Mouse (Mus musculus) R1 (cell line): ENCODE measurements around the gene Cplx2.

Experiments used
- DNase-seq: peaks from one replicate; pipeline ENCODE4 v3.0.0-alpha.2; 2018; ENCODE audit warnings: low read depth, low spot score

Gene Cplx2

DNA sequence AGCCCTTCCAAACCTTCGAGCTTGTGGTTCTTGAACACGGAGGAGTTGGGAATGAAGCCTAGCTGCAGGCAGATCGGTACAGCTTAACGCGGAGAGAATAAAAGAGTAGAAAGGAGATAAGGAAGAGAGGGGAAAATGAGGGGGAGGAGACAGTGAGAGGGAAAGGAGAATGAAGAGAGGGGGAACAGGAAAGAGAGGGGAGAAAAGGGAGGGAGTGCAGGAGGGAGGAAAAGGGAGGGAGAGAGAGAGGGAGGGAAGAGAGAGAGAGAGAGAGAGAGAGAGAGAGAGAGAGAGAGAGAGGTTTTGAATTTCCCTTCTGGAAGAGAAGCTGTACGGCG is at the start of gene Cplx2:
Gene Cplx2, plus strand, starts transcription at position 301 of the 338 bp plus-strand sequence.
- DNase-seq, result no peak

DNA sequence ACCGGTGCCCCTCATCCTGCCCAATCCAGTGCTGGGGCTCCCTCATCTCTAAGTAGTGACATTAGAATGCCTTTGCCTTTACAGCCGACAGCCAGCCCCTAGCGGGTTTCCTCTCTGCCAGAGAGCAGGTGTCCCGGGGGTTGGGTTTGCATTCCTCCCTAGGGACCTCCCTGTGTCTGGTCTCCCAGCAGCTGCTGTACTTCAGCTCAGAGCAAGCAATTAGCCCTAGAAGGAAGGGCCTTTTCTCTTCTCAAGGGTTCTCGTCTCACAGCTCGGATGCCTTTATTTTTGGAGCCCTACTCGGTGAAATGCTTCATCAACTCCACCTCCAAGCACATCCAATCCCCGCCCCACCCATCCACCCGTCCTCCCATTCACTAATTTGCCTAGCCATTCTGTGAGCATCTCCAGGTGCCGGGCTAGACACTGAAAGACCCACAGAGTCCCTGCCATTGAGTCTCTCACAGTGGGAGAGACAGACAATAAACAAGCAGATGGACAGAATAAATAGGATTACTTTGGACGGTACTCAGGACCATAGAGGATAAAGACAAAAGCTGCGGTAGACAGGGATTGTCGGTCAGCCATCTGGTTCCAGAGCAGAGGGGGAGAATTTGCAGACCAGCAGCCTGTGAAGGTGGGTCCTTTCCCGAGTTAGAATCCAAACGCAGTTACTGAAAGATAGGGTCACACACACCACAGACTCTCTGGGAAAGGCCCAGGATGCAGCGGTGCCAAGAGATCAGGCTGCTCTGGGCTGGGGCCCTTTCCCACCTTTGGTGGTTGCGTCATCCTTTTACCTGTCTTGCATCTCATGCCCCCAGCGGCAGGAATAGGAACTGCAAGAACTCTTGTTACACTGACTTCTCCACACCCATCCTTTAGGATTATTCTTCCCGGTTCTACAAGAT is 48.5 kb upstream of the Cplx2 start:
- DNase-seq, result peak; percentile 84

DNA sequence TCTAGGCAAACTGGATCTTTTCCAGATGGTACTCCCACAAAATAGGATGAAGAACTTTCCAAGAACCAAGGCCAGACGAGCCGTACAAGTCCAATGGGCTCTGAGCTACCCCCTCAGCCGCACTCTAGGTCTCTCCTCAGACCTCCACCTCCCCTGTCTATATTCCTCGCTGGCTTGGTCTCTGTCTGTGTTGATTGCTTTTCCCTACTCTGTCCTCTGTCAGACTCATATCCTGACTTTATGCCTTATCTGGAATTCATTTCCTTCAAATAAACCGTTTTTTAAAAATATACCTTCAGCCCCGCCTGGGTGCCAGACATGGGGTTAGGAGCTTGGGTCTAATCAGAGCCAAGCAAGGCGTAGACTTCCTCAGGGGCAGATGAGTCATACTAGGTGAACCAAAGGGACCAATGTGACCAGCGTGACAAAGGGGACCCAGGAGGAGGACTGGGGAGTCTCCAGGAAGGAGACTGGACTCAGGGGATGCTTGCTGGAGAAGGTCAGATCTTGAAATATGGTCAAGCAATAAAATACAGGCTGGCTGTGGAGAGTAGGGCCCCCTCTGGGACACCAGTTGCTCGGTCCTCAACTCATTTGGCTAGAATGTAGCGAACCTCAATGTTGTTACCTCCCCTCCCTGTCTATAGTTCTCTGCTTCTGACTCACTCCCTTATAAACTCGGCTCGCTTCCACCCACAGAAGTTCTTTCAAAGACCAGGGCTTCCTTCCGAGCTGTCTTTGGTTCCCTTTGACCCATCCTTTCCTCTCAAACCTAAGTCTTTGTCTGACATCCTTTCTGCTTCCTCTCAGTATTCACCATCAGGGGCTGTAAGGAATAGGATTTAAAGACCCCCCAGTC is 47.6 kb upstream of the Cplx2 start:
- no peak for DNase-seq

DNA sequence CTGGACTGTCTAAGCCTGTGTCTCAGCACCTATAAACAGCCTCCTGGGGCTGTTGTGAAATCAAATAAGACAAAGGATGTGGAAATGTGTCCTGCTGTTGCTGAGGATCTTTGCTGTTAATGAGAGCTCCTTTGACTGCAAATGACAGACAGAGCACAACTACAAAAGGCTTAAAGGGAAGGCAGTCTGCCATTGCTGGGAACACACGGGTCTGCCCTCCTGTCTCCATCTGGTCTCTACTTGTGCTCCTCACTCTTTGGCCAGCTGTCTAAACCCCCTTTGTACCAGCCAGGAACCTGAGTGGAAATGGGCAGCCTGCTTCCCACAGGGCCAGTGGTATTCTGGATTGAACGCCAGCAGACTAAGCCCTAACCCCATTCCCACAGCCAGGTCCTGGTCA is 47.0 kb upstream of the Cplx2 start:
- no peak for DNase-seq

DNA sequence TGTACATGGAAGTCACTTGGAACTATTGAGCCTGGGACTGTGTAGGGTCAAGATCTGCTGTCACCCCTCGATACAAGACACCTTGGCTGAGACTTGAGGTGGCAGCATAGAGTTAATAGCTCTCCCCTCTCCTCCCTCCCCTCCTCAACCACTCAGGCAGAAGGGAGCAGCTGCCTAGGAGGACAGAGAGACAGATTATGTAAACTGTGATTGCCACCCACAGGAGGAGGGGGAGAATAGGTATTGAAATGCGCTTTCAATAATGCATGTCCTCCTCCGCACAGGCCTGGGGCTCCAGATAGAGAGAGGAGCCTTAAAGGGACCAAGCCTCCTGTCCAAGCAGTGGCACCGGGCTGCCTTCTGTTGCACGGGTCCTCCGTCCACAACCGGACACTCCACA is 45.3 kb upstream of the Cplx2 start:
- DNase-seq, result no peak

DNA sequence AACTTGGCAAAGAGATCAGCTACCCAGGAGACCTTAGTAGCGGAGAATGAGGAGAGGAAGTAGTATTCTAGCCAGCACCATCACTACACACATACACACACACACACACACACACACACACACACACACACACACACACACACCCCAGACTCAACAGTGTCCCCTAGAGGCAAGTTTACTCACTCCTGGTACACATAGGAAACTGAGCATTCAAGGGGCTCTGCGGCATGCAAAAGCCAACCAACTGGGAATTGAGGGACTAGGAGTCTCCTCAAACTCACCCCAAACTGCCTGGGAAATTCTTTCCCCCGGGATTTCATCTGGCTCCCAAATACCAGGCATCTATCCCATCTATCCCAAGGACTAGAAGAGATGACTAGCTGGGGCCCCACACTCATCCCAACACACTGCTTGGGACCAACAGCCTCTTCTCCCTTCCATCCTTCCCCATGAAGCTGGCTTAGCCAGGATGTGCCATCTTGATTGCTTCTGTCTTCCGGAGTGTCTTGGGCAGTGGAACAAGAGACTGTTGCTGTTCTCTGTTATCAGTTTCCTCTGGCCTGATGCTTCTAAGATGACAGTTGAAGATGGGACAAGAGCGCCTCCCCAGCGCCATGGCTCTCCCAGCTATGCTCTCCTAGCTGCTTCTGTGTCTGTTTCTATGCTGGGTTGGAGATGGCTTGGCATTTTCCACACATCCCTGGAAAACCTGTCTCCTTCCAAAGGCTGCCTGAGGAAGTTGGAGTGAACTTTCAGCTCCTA is 44.3 kb upstream of the Cplx2 start:
- no peak for DNase-seq

DNA sequence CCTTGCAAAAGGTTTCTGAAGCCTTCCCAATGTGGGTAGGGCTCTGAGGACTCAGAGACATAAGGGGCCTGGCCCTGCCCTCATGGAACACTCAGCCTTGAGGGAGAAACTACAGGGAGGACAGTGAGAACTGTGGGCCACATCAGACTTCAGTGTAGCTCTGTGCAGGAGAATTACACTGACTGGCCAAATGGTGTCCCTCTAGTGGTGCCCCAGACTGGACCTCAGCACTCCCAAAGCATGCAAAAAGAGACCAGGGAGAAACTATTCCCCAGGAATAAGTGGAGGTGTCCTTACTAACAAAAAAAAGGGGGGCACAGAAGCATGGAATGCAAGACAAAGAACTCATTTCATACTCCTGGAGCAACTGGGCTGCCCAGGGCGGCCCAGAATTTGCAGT is 43.1 kb upstream of the Cplx2 start:
- no peak for DNase-seq

DNA sequence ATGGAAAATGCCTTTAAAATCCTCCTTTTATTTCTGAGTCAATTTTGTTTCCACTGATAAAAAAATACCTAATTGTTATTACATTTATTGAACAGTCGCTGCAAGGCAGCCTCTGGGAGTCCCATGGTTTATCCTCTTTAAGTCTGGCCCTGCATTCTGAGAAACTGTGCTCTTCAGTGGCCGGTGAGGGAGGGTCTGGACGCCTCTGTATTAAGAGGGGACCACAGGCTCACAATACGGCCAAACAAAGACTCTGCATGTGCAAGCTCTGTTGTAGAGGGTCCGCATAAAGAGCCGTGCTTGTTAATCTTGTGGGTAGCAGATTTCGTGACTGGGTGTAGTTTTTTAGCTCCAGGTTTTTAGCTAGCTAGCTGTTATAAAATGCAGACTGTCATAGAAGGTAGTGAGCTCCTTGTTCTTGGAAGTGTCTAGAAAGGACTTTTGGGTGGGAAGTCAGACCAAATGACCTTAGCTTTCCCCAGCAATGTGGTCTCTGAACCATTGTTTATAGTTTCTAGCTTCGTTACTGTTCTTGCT is 42.1 kb upstream of the Cplx2 start:
- no peak for DNase-seq

DNA sequence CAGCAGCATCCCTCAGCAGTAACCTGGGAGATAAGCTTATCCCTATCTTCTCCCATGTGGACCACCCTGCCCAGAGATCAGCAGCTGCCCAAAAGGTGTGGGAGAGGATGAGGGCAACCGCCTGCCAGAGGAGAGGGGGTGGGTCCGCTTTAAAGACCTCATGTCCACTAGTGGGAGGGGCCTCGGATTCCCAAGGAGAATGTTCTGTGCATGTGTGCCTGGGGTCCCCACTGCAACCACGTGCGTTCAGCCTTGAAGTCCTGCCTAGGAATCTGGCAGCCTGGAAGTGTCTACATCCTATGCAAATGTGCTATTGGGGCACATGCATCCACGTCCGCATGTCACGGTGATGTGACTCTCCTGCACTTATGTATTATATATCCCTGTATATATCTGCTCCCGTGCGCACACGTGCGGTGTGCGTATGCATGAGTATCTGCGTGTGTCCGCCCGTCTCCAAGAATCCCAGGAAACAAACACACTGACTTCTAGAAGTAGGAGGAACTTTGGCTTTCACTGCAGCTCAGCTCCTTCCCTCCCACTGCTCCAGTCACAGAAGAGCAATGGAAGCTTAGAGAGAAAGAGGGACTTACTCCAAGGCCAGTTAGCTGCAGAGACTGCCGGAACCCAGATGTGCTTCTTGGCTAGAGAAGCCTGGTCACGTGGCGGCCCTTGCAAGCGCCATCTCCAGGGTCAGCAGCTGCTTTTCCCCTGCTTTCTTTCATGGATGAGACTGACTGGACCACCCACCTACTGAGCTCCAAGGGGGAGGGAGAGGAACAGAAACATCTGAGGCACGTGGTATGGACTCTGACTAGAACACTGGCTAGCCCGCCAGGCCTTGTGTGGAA is 39.1 kb upstream of the Cplx2 start:
- DNase-seq, result peak; percentile 24

DNA sequence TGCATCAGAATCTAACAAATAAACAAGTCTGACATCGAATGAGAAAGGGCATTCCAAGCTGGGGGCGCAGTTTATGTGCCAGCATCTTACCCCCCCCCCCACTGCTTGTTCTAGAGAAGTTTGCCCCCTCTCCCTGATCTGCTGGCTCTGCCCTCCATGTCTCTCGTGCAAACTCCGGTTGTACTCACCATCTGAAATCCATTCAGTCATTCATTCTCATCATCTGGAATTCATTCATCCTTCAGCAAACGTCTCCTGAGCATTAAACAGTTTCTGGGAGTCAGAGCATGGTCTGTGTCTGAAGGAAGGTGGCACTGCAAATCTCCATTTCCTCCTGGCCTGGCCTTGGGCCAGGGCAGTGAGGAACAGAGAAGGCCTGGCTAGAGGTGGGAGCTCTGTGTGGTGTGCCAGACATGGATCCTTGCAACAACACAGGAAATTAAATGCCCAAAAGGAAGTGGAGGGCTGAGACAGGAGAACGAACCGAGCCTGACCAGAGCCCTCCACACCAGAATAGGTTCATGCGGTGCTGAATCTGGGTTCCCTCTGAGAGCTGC is 38.1 kb upstream of the Cplx2 start:
- DNase-seq, result no peak

DNA sequence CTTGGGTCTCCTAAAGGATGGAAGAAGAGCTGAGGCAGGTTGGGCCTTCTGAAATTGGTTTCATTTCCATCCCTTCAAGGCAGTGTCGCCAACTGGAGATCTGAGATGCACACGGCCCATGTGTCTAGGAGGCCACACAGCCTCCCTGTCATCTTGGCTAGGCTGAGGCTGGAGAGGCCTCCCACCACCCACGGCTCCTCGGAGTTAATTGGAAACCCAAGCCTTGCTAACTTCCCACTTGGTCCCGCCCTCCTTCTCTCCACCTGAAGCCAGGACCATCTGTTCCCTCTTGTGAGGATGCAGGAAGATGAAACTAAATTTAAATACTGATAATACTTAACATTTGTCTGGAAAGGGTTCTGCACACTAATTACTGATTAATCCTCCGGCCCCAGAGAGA is 34.1 kb upstream of the Cplx2 start:
- DNase-seq, result no peak

DNA sequence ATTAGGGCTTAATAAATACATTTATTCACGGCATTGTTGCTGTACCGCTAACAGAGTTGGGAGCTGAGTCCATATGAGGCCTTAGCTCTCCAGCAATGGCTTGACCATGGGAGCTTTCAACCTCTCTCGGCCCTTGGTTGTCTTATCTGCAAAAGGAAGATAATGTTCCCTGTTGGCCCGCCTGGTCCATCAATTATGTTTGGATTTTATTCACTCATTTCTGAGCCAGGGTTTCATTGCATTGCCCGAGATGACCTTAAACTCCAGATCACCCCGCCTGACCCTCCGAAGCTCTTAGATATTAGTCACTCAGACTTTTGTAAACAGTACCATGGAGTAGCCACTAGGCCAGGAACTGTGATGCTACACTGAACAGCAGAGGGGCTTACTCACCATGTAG is 33.6 kb upstream of the Cplx2 start:
- DNase-seq, result no peak

DNA sequence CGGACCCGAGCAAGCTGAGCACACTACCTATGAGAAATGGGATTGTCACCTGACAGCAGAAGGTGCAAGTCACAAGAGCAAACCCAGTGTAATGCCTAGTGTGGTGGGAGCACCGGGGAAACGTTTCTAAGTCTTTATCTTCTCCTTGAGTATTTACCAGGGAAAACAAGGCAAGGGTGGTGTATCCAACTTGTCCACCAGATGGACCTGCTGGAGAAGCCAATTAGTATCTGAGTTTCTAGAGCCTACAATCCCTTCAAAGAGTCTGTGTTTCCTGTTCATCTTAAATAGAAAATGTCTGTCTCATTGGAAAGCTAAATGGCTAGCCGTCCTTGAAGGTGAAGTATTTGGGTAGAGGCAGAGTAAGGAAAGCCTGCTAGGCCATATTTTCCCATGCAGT is 32.3 kb upstream of the Cplx2 start:
- DNase-seq, result no peak

DNA sequence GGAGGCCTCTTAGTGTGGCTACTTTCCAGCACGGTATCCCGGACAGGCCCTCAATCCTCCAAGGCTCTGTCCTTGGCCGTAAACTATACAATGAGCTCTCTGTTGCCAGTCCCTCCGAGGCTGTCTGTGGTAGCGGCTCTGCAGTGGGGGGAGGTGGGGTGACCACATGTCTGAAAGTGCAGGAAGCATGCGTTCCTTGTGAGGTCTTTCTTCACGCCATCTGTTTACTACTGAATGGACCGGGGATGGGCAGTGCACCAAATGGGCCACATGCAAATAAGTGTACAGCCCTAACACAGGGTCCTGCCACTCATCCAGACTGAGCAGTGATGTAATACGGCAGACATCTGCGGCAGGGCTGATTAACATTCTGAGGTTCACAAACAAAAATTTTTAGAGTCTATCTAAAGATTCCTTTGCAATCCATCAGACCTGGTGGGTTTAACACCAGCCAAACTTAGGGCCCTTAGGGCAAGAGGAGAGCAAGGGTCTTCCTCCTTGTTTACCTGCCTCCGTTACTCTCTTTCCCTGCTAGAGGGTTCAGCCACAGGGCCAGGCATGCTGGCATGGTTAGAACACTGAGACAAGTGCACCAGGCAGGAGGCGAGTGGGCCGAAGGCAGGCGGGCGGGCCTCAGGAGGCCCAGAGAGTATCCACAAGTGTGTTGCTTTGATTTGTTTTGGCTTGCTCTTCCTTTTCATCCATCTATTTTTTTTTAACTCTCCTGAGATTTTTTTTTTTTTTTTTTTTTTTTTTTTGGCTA is 25.1 kb upstream of the Cplx2 start:
- DNase-seq, result no peak

DNA sequence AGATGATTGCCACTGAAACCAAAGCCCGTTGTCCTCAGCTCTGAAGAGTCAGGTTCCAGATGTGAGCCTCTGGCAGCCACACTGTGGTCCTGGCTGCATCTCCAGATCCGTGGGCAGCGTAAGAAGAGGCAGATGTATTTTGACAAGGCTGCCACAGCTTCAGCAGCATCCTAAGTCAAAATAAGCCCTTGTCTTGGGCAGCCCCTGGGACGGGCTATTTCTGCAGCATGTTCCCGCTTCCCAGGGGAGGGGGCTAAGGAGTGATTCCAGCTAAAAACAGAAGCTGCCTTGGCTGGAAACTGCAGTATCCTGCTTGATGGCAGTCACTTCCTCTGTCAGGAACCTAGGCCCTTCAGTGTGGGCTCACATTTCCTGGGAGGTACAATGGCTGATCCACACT is 23.1 kb upstream of the Cplx2 start:
- no peak for DNase-seq

DNA sequence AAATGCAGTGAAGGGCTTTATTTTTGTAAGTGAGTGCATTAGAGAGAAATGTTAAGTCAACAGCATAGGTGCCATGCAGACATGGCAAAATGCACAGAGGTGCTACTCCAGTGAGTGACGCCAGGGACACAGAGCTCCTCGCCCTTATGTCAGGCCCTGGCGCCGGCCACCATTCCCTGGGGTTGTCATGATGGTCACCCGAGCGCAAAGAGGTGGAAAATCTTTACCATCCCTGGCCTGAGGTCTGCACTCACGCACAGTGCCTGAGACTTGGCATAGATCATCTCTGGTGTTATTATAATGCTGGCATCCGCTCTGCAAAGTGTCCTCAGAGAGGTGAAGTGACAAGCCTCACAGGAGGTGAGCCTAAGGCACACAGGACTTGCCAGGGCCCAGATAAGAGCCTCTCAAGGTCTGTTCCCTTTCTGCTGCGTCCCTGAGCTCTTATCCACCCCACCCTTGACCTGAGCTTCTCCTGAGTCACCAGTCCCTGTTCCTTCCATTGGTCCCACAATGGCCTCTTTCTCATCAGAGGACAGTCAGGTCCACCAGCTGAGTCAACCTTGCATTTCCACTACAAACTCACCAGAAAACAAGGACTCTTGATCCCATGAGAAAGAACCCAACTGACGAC is 21.9 kb upstream of the Cplx2 start:
- no peak for DNase-seq

DNA sequence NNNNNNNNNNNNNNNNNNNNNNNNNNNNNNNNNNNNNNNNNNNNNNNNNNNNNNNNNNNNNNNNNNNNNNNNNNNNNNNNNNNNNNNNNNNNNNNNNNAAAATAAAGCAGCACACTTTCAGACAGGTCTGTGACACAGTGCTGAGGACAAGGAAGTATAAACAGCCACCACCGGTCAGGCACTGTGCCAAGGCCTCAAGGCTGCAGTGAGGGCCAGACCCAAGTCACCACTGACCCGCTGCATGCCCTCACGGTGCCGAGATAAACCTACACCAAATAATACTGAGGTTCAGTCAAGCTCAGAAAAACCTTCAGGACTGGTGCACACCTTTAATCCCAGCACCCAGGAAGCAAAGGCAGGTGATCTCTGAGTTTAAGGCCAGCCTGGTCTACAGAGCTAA is 13.7 kb upstream of the Cplx2 start:
- DNase-seq, result no peak

DNA sequence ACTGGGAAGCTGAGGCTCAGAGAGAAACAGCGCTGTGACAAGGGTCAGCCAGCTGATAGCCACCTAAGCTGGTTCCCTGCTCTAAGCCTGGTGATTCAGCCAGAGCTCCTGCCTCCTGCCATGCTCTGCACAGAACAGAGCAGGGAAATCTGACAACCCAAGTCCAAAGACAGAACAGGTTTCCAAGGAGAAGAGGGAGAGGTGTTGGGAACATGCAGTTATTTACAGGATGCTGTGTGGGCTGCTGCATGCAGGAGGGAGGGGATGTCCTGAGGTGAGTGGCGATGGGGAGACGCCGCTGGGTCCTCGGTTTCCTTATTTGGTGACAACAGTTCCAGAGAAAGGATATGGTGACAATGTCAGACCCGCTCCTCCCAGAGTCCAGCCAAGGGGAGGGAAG is 12.0 kb upstream of the Cplx2 start:
- DNase-seq, result no peak

DNA sequence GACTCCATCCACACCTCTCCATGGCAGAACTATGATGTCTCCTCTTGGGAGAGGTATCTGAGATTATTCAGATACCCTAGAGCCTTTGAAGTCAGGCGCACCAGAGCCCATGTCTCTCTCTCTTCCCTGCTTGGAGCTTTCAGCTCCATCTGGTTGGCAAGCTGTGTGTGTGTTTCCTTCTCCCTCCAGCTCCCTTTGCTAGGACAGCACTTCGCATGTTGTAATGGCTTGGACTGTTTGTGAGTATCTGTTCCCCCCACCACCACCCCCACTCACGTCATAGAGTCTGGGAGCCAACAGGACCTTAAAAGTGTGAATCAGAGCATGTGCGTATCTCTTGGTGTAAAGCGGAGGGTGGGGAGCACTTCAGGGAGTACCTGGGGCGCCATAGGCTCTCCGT is 6.5 kb upstream of the Cplx2 start:
- DNase-seq, result no peak
